Mouse (Mus musculus) cerebellum, postnatal 14 days (tissue): ENCODE measurements at regions not wholly inside any gene's neighbourhood (a gene's known extent, or its start where the extent isn't known, plus 50 kb on each side); places are given as distances from the start of the nearest gene placed in this dataset.
A peak's percentile ranks its signal among the peaks of the same experiment; 100 is the strongest.

Experiments used
- DNase-seq, 2 experiments: peaks; one replicate each; pipeline ENCODE4 v3.0.0; 2021; ENCODE audit warnings: mixed read lengths in 2 of 2

GRCm38 (mm10) chr8:51906516-51906915 is 1605.0 kb upstream of the Aga start:
- peak; percentile 7 to 18 for DNase-seq

- DNase-seq = no peak
These were observed 1601.2 kb upstream of the Aga start for GRCm38 (mm10) chr8:51910351-51910750.

- DNase-seq = no peak
These were observed 1566.7 kb upstream of the Aga start for GRCm38 (mm10) chr8:51944876-51945275.

GRCm38 (mm10) chr8:51962516-51962915 is 1549.0 kb upstream of the Aga start:
- DNase-seq = peak; percentile 45 to 62

GRCm38 (mm10) chr8:52001696-52002095 is 1509.8 kb upstream of the Aga start:
- DNase-seq = no peak
